Mouse (Mus musculus): Measurements from ENCODE around the gene Usp29. TPM values are rescaled to one million over a fixed set of nuclear protein-coding genes. Genes with fewer than 3 reads are reported as not detected.
"Not testable (repeated sequence)": the region's sequence is repeated elsewhere in the genome, so short reads cannot be mapped to it uniquely, and the experiment has no call there.

The Usp29 gene
- polyA plus RNA-seq, 1 experiment from 2014 or later = 7.4 TPM

- H3K4me1 ChIP-seq; H3K36me3 ChIP-seq (replicated peaks); H3K9me3 ChIP-seq; H3K27ac ChIP-seq; H3K4me3 ChIP-seq; H3K27me3 ChIP-seq (ENCODE audit: poor library complexity, severe bottlenecking); DNase-seq (ENCODE audit: extremely low spot score, low spot score): not testable (repeated sequence)
- 71% methylated on average over 4 of the region's 4 CpGs for WGBS
Measured at GRCm38 (mm10) chr7:6897021-6897420, 166.6 kb downstream of the Usp29 start.

- Histone ChIP-seq H3K4me1 (no peaks in the 10 kb centered on the region), H3K4me3 (no peak overlapping the region), H3K36me3 (replicated peaks) (no peaks in the 10 kb centered on the region), H3K9me3 (no peaks in the 10 kb centered on the region), H3K27ac (no peak overlapping the region), H3K27me3 (ENCODE audit: poor library complexity, severe bottlenecking) (no peaks in the 10 kb centered on the region)
- 93% methylated on average over 7 of the region's 7 CpGs for WGBS
- DNase-seq (ENCODE audit: extremely low spot score, low spot score) = no peak
Measured at GRCm38 (mm10) chr7:6900672-6901071, 170.3 kb downstream of the Usp29 start.

GRCm38 (mm10) chr7:6903489-6903888, 173.1 kb downstream of the Usp29 start:
- Histone ChIP-seq H3K27me3 (ENCODE audit: poor library complexity, severe bottlenecking) (no peaks in the 10 kb centered on the region), H3K36me3 (replicated peaks) (no peaks in the 10 kb centered on the region), H3K27ac (no peak overlapping the region), H3K4me1 (no peaks in the 10 kb centered on the region), H3K4me3 (no peak overlapping the region), H3K9me3 (no peaks in the 10 kb centered on the region)
- no peak for DNase-seq (ENCODE audit: extremely low spot score, low spot score)
- WGBS = 86% methylated on average over 8 of the region's 8 CpGs

DNA sequence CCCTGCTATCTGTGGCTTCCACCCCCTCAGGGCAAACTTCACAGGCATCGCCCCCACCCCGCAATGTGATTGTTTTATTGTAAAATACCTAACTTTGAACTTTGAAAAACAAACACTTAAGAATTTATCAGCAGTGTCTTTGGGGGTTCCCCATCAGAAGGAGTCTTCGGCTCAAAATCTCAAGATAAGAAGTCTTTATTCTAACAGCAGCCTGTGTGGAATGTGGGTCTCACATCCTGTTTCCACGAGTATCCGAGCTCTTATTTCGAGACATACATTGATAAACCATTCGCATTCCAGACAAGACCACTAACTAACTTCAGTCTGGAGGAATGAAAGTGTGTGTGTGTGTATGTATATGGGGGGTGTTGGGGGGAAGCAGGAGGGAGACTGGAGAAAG, 180.1 kb downstream of the Usp29 start:
- no peaks in the 10 kb centered on the region for H3K27me3 ChIP-seq (ENCODE audit: poor library complexity, severe bottlenecking)
- no peak overlapping the region for H3K27ac ChIP-seq
- H3K4me1 ChIP-seq = peaks cover 28% of the 10 kb centered on the region
- 75% methylated on average over 7 of the region's 7 CpGs for WGBS
- no peak overlapping the region for H3K4me3 ChIP-seq
- H3K9me3 ChIP-seq = no peaks in the 10 kb centered on the region
- no peaks in the 10 kb centered on the region for H3K36me3 ChIP-seq (replicated peaks)
- no peak for DNase-seq (ENCODE audit: extremely low spot score, low spot score)

GRCm38 (mm10) chr7:6911731-6912130, 181.4 kb downstream of the Usp29 start:
- no peak for DNase-seq (ENCODE audit: extremely low spot score, low spot score)
- Histone ChIP-seq H3K4me1 (peaks cover 28% of the 10 kb centered on the region), H3K9me3 (no peaks in the 10 kb centered on the region), H3K36me3 (replicated peaks) (no peaks in the 10 kb centered on the region), H3K27ac (no peak overlapping the region), H3K27me3 (ENCODE audit: poor library complexity, severe bottlenecking) (no peaks in the 10 kb centered on the region), H3K4me3 (no peak overlapping the region)
- WGBS = 76% methylated on average over 5 of the region's 5 CpGs

DNA sequence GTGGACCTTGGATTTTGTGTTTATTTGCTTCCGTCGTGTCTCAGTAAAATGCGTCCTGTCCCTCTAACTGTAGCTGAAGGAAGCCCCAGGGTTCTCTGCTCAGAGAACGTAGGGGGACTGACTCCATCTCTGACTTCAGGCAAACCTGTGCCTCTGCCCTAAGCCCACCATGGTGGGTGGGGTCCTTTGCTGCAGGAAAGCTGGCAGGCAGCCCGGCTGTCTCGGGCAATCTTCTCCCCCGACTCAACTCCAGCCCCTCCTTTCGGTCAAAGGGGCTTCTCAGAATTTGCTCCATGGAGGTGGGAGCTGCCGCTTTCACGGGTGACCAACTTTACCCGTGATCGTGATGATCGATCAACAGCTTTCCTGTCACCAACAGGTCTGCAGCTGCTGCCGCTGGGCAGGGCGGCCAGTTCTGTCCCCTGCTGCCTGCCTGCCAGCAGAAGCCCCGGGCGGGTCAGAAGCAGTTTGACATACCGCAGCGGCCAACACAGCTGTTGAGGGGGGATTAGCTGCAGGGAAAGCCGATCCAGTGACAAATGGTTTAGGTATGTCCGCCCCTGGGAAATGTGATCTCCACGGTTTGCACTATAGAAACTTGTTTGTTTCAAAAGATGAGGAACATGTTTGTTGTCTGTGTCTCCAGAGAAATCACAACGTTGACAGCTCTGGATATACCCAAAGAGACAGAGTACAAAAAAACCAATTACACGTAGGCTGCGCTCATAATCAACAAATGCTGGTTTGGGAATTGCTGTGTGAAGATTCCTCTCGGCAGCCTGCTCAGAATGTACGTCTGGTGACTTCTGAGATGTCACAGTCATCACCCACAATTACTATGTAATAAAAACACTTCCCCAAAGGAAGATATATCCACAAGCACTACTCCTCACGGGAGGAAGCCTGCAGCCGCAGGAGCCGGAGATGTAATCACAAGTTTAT, 183.3 kb downstream of the Usp29 start:
- peak; percentile 70 for DNase-seq (ENCODE audit: extremely low spot score, low spot score)
- Histone ChIP-seq H3K27ac (peak overlapping the region; percentile 77), H3K27me3 (ENCODE audit: poor library complexity, severe bottlenecking) (no peaks in the 10 kb centered on the region), H3K4me1 (peaks cover 42% of the 10 kb centered on the region), H3K9me3 (no peaks in the 10 kb centered on the region), H3K36me3 (replicated peaks) (no peaks in the 10 kb centered on the region), H3K4me3 (peak overlapping the region; percentile 48)
- 20% methylated on average over 30 of the region's 30 CpGs for WGBS

GRCm38 (mm10) chr7:6917126-6917525, 186.7 kb downstream of the Usp29 start:
- no peaks in the 10 kb centered on the region for H3K27me3 ChIP-seq (ENCODE audit: poor library complexity, severe bottlenecking)
- no peak overlapping the region for H3K4me3 ChIP-seq
- H3K27ac ChIP-seq = 0 out of 2 replicates have a peak overlapping the region, but pooled peaks have one; percentile 12
- no peak for DNase-seq (ENCODE audit: extremely low spot score, low spot score)
- no peaks in the 10 kb centered on the region for H3K36me3 ChIP-seq (replicated peaks)
- H3K4me1 ChIP-seq = peaks cover 47% of the 10 kb centered on the region
- 73% methylated on average over 5 of the region's 5 CpGs for WGBS
- no peaks in the 10 kb centered on the region for H3K9me3 ChIP-seq

- Histone ChIP-seq H3K4me3 (no peak overlapping the region), H3K27ac (peak overlapping the region; percentile 76), H3K4me1 (peaks cover 40% of the 10 kb centered on the region), H3K9me3 (no peaks in the 10 kb centered on the region), H3K27me3 (ENCODE audit: poor library complexity, severe bottlenecking) (no peaks in the 10 kb centered on the region), H3K36me3 (replicated peaks) (no peaks in the 10 kb centered on the region)
- peak; percentile 83 for DNase-seq (ENCODE audit: extremely low spot score, low spot score)
- 16% methylated on average over 10 of the region's 10 CpGs for WGBS
Measured at GRCm38 (mm10) chr7:6918267-6918666, 187.9 kb downstream of the Usp29 start.

- no peak overlapping the region for H3K4me3 ChIP-seq
- H3K27me3 ChIP-seq (ENCODE audit: poor library complexity, severe bottlenecking) = no peaks in the 10 kb centered on the region
- peaks cover 29% of the 10 kb centered on the region for H3K4me1 ChIP-seq
- 95% methylated on average over 1 of the region's 1 CpGs for WGBS
- H3K27ac ChIP-seq = no peak overlapping the region
- no peaks in the 10 kb centered on the region for H3K9me3 ChIP-seq
- H3K36me3 ChIP-seq (replicated peaks) = no peaks in the 10 kb centered on the region
- no peak for DNase-seq (ENCODE audit: extremely low spot score, low spot score)
Measured at GRCm38 (mm10) chr7:6919131-6919870, 188.9 kb downstream of the Usp29 start.

- DNase-seq (ENCODE audit: extremely low spot score, low spot score) = no peak
- no peaks in the 10 kb centered on the region for H3K36me3 ChIP-seq (replicated peaks)
- peaks cover 18% of the 10 kb centered on the region for H3K4me1 ChIP-seq
- no peak overlapping the region for H3K27ac ChIP-seq
- no peaks in the 10 kb centered on the region for H3K9me3 ChIP-seq
- H3K4me3 ChIP-seq = no peak overlapping the region
- WGBS = 93% methylated on average over 3 of the region's 3 CpGs
- H3K27me3 ChIP-seq (ENCODE audit: poor library complexity, severe bottlenecking) = no peaks in the 10 kb centered on the region
Measured at GRCm38 (mm10) chr7:6923515-6923914, 193.1 kb downstream of the Usp29 start.

- no peaks in the 10 kb centered on the region for H3K27me3 ChIP-seq (ENCODE audit: poor library complexity, severe bottlenecking)
- H3K4me1 ChIP-seq = peaks cover 12% of the 10 kb centered on the region
- peak; percentile 34 for DNase-seq (ENCODE audit: extremely low spot score, low spot score)
- 52% methylated on average over 7 of the region's 7 CpGs for WGBS
- H3K4me3 ChIP-seq = no peak overlapping the region
- peak overlapping the region; percentile 51 for H3K27ac ChIP-seq
- H3K9me3 ChIP-seq = no peaks in the 10 kb centered on the region
- H3K36me3 ChIP-seq (replicated peaks) = no peaks in the 10 kb centered on the region
Measured at GRCm38 (mm10) chr7:6925926-6926730, 195.8 kb downstream of the Usp29 start.

GRCm38 (mm10) chr7:6926731-6926995, 196.3 kb downstream of the Usp29 start:
- peaks cover 12% of the 10 kb centered on the region for H3K4me1 ChIP-seq
- H3K9me3 ChIP-seq = no peaks in the 10 kb centered on the region
- 49% methylated on average over 4 of the region's 4 CpGs for WGBS
- no peak for DNase-seq (ENCODE audit: extremely low spot score, low spot score)
- H3K27me3 ChIP-seq (ENCODE audit: poor library complexity, severe bottlenecking) = no peaks in the 10 kb centered on the region
- H3K4me3 ChIP-seq = no peak overlapping the region
- no peaks in the 10 kb centered on the region for H3K36me3 ChIP-seq (replicated peaks)
- peak overlapping the region; percentile 51; the same call in 1 of the 2 replicates for H3K27ac ChIP-seq
